Mouse (Mus musculus) bone marrow macrophage, adult 2 months (primary cell): ENCODE data around the gene Slc9c1. TPM values are rescaled to one million over a fixed set of nuclear protein-coding genes. Genes with fewer than 3 reads are reported as not detected.

Experiments used
- H3K27ac ChIP-seq: 2 replicates; pipeline ENCODE4 v1.5.1; 2012; ENCODE audit warnings: low read depth, low read length; ENCODE audit not compliant: insufficient read depth
- H3K4me1 ChIP-seq: 2 replicates; pipeline ENCODE4 v1.6.1; 2012; ENCODE audit warnings: low read length; ENCODE audit not compliant: control insufficient read depth, insufficient read depth
- H3K4me3 ChIP-seq: 2 replicates; pipeline ENCODE4 v1.5.1; 2012; ENCODE audit warnings: mild to moderate bottlenecking, low read length, moderate library complexity; ENCODE audit not compliant: insufficient read depth
- CTCF ChIP-seq: IDR thresholded peaks from 2 replicates; pipeline ENCODE4 v1.5.1; 2012; ENCODE audit warnings: low read depth, mild to moderate bottlenecking, low read length, moderate library complexity
- POLR2A ChIP-seq: IDR thresholded peaks from 2 replicates; pipeline ENCODE4 v1.6.1; 2012; ENCODE audit warnings: mild to moderate bottlenecking, low read depth, low read length, borderline replicate concordance
- polyA plus RNA-seq: library from polyadenylated mRNA; stranded (reverse); fragments of >200 nt; gene quantifications from 2 replicates; pipeline ENCODE4 v1.2.4, GENCODE M21; 2012; ENCODE audit not compliant: missing spikeins, insufficient read depth, insufficient read length

Slc9c1 gene
- polyA plus RNA-seq, 1 experiment, result not detected

DNA sequence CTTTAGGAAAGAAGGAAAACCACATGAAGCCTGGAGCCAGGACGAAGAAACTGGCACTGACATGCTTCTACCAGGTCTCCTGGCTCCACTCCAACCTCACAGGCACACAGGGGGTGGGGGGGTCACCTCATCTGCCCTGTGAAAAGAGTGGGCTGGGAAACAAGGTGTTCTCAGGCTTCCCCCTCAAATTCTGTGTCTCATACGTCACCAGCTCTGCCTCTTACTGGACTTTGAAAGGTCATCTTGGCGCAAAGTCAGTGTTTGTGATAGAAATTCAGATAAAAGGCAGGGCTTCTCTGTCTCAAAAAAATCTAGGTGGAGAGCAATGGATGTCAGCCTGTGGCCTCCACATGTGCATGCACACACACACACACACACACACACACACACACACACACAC, 106.2 kb downstream of the Slc9c1 start:
- H3K27ac ChIP-seq, result no peak overlapping the region
- TF ChIP-seq CTCF, result no peak
- TF ChIP-seq POLR2A, result no peak
- no peak overlapping the region for H3K4me3 ChIP-seq
- H3K4me1 ChIP-seq, result peaks cover 8% of the 10 kb centered on the region

DNA sequence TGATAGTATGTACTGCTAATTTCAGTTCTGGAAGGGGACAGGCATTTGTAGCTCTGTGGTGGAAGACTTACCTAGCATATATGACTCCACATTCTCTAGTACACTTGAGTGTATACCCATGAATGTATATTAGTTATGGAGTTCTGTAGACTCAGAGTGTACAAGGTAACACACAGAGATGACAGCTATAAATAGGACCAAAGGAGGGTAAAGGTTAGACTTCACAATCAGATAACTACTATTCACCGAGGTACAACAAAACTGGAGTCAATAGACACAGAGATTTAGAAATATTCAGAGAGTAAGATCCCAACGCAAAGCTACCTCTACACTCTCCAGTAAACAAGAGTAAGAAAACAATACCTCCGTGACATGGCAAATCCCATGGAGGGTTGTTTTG, 108.8 kb downstream of the Slc9c1 start:
- Histone ChIP-seq H3K27ac (no peak overlapping the region), H3K4me1 (peaks cover 17% of the 10 kb centered on the region), H3K4me3 (no peak overlapping the region)
- TF ChIP-seq CTCF, result no peak
- TF ChIP-seq POLR2A, result no peak

DNA sequence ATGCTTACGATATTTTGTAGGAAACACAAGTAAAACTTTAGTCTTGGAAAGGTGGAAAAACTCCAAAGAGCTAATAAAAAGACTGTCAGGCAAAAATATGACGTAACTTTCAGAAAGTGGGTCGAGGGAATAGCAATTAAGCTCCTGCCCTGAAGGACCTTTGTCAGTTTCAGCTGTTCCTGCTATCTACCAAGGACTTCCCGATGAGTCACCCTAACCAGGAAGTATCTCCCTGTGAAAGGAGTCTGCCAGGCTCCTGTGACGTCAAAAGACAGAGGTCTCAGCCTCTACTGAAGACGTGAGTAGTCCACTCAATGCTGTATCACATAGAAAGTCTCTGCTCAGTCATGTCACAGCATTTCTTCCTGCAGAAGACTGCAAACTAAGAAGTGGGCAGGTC, 109.3 kb downstream of the Slc9c1 start:
- Histone ChIP-seq H3K4me3 (no peak overlapping the region), H3K4me1 (peaks cover 17% of the 10 kb centered on the region), H3K27ac (no peak overlapping the region)
- TF ChIP-seq POLR2A (no peak), CTCF (no peak)

DNA sequence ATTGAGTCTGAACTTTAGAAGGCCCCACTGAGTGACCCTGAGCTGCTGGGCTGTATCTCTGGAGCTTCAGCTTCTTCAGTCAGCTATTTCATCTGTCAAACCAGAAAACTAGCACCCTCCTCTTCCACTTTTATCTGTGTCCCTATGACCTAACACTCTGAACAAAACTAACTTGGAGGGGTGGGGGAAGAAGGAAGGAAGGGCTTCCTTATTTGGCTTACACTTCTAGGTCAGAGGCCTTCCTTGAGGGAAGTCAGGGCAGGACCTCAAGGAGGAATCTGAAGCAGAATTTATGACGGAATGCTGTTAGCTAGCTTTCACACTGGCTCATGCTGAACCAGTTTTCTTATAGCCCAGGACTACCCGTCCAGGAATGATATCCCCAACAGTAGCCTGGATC, 116.4 kb downstream of the Slc9c1 start:
- Histone ChIP-seq H3K27ac (peak overlapping the region; percentile 33), H3K4me1 (peaks cover 21% of the 10 kb centered on the region), H3K4me3 (no peak overlapping the region)
- TF ChIP-seq CTCF, result no peak
- no peak for TF ChIP-seq POLR2A

DNA sequence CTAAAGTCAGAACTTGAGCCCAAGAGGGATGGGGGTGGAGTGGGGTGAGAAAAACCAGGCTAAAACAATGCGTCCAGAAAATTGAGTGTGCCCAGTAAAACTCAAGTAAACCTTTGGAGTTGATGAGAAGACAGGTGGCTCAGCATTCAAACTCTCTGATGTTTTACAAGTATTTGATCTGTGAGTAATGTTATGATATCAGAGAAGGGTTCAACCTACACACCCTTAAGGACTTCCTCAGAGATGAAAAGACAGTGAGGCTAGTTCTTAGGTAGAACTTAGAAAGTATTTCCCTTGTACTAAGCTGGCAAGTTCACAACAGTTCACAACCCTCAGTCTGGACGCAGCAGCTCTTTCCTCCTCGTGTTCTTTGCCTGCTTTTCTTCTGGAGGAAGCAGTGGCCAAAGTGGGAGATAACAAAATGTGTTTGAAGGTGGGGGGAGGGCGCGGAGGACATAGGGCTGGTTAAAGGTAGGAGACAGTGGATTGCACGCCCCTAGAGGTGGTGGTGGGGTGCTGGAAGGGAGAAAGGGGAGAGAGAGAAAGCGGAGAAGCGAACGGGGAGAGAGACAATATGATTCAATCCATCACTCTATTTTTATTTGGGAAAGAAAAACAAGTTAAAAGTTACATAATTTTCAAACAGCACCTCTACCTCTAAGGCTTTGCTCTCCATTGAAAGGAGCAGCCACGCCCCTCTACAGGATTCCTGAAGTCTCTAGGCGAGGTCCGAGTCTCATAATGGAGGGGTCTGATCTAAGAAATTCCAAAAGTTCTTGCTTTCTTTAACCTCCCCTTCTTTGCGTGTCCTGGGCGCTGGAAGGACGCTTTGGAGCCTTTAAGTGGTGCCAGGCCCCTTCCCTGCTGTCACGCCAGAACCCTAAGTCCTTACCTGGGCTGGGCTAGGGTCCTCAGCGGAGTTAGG, 118.2 kb downstream of the Slc9c1 start:
- TF ChIP-seq POLR2A (no peak), CTCF (no peak)
- H3K4me1 ChIP-seq, result peaks cover 19% of the 10 kb centered on the region
- no peak overlapping the region for H3K27ac ChIP-seq
- H3K4me3 ChIP-seq, result no peak overlapping the region

DNA sequence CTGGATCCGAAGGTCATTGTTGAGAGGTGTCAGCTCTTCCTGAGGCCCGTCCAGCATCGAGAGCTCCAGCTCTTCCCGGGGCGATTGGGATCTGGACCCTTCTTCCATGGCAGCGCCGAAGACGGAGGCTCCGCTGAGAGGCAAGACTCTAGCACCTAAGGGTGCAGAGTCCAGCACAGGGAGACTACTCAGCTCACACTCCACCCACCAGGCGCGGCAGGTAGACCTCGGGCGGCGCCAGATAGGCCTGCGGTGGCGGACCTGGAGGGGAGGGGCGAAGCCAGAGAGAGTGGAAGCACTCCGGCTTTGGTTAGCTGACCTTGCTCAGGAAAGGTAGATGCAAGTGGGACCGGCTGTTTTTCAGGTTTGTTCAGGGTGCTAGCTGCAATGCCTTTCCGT, 118.8 kb downstream of the Slc9c1 start, which contains the start of gene BC016579:
BC016579 (minus strand) TSS at position 135 of the 399 bp plus-strand sequence.
- Histone ChIP-seq H3K27ac (no peak within 1 kb of the TSS), H3K4me3 (no peak within 1 kb of the TSS), H3K4me1 (peaks cover 18% of the 10 kb centered on the region)
- TF ChIP-seq CTCF (no peak), POLR2A (no peak)

DNA sequence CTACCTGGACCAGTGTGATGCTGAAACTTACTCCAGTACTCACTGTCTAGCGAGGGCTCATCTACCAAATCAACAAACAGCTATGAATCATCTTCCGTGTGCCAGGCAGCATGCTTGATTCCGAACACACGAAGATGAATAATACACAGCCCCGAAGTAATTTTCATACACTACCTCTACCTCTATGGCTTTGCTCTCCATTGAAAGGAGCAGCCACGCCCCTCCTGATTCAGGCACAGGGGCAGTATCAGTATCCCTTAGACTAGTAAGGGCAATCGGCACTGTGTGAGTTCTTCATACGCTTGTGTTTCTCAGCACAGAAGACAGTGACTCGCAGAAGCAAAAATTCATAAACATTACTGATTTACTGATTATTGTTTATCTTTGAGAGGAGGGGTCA, 119.4 kb downstream of the Slc9c1 start:
- H3K27ac ChIP-seq, result no peak overlapping the region
- no peak overlapping the region for H3K4me3 ChIP-seq
- no peak for TF ChIP-seq POLR2A
- no peak for TF ChIP-seq CTCF
- H3K4me1 ChIP-seq, result peaks cover 18% of the 10 kb centered on the region

Other genes starting within 250 kb of the Slc9c1 start
- gene Cd200, start 126.3 kb upstream of the Slc9c1 start, polyA plus RNA-seq, result 1.6 TPM in 1 of 2 replicates, not detected in the other
- not detected in 2 replicates for gene Gm609, start 42.3 kb upstream of the Slc9c1 start, polyA plus RNA-seq
- not detected in 2 replicates for gene Gm17783, start 3.3 kb upstream of the Slc9c1 start, polyA plus RNA-seq
- not detected in 2 replicates for gene Gcsam, start 75.1 kb downstream of the Slc9c1 start, polyA plus RNA-seq
- not detected in 2 replicates for gene BC016579, start 118.8 kb downstream of the Slc9c1 start, polyA plus RNA-seq
- gene Tmprss7, start 158.3 kb downstream of the Slc9c1 start, polyA plus RNA-seq, result not detected in 2 replicates
- gene Tagln3, start 189.3 kb downstream of the Slc9c1 start, polyA plus RNA-seq, result 0.44 TPM in 1 of 2 replicates, not detected in the other
- gene Abhd10, start 207.6 kb downstream of the Slc9c1 start, polyA plus RNA-seq, result 15.8 and 17.2 TPM in 2 replicates